Mouse (Mus musculus) embryonic fibroblast, embryonic 13.5 days (primary cell): ENCODE measurements at regions not wholly inside any gene's neighbourhood (a gene's known extent, or its start where the extent isn't known, plus 50 kb on each side); places are given as distances from the start of the nearest gene placed in this dataset.
"Not testable (repeated sequence)": the region's sequence is repeated elsewhere in the genome, so short reads cannot be mapped to it uniquely, and the experiment has no call there.

Source experiments
- H3K27ac ChIP-seq: 2 replicates; pipeline ENCODE4 v1.5.1; 2012; ENCODE audit warnings: low read length, control low read depth, inconsistent platforms; ENCODE audit not compliant: insufficient read depth
- H3K4me1 ChIP-seq: 2 replicates; pipeline ENCODE4 v1.6.1; 2011; ENCODE audit warnings: low read length; ENCODE audit not compliant: control insufficient read depth, insufficient read depth
- H3K4me3 ChIP-seq: 2 replicates; pipeline ENCODE4 v1.5.1; 2011; ENCODE audit warnings: mild to moderate bottlenecking, control low read depth, low read length; ENCODE audit not compliant: insufficient read depth
- CTCF ChIP-seq: IDR thresholded peaks from 2 replicates; pipeline ENCODE4 v1.5.1; 2011; ENCODE audit warnings: mild to moderate bottlenecking, control low read depth, low read length, moderate library complexity, borderline replicate concordance; ENCODE audit not compliant: insufficient read depth
- POLR2A ChIP-seq: IDR thresholded peaks from 2 replicates; pipeline ENCODE4 v1.6.1; 2011; ENCODE audit warnings: low read depth, mild to moderate bottlenecking, control low read depth, low read length, moderate library complexity

GRCm38 (mm10) chr6:81801804-81802203 lies 121.7 kb upstream of the Gcfc2 start:
- Histone ChIP-seq H3K27ac (no peak overlapping the region), H3K4me3 (no peak overlapping the region), H3K4me1 (no peaks in the 10 kb centered on the region)
- TF ChIP-seq CTCF (no peak), POLR2A (no peak)

DNA sequence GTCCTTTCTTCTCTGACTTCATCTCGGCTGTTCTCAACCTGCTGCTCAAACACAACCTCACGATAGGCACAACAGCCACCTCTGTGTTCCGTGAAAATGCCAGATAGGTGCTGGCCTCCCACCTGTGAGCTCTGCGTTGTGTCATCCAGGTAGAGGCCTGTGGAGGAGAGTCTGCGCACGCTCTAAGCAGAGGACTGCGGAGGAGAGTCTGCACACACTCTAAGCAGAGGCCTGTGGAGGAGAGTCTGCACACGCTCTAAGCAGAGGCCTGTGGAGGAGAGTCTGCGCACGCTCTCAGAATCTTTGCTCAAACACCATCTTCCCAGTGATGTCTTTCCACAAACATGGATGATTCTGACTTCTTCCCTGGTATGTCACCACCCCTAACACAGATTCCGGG lies 117.5 kb upstream of the Gcfc2 start:
- no peaks in the 10 kb centered on the region for H3K4me1 ChIP-seq
- TF ChIP-seq CTCF (no peak), POLR2A (no peak)
- no peak overlapping the region for H3K27ac ChIP-seq
- H3K4me3 ChIP-seq: no peak overlapping the region

DNA sequence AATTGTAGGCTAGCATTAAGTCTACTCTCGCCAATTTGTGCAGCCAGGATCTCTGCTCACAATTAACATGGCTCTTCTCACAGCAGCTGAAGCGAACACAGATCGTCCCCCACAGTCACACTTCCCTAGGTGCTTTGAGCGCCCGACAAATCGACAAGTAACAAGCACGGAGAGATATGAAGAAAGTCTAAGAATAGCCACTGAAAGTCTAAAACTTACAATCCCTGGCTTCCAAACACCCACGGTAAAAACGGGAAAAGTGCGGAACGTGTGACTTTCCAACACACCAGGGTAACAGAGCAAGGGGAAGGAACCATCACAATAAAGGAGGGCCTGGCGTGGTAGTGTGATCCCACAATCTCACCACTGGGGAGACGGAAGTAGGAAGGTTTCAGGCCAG lies 114.8 kb upstream of the Gcfc2 start:
- Histone ChIP-seq H3K4me1 (no peaks in the 10 kb centered on the region), H3K4me3 (no peak overlapping the region), H3K27ac (no peak overlapping the region)
- TF ChIP-seq CTCF (no peak), POLR2A (no peak)

DNA sequence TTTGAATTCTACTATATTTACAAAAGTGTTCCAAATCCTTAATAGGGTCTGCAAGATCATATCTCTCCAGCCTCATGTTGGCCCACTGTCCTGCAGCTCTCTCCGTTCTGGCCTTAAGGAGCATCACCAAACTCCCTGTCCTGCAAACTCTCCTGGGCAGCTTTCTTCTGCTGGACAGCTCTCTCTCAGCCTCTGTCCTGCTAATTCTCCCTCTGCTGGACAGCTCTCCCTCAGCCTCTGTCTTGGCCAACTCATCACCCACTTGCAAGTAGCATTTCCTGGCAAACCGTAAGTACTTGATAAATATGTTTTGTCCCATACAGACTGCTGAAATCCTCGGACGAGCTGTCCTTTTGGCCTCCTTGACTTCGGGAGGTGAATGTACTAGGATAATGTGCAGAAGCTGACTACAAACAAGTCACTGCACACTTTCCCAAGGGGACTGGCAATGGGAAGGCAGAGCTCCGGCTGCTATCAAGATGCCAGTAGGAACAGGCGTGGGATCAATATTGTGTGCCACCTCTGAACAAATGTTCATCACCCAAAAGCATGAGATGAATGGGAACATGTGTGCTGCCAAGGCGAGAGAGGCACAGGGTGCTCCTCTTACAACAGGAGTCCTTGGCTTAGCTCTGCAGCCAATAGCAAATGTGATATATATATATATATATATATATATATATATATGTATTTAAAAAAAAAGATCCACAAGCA lies 108.1 kb upstream of the Gcfc2 start:
- TF ChIP-seq CTCF: no peak
- no peak for TF ChIP-seq POLR2A
- no peaks in the 10 kb centered on the region for H3K4me1 ChIP-seq
- no peak overlapping the region for H3K27ac ChIP-seq
- H3K4me3 ChIP-seq: no peak overlapping the region

- no peaks in the 10 kb centered on the region for H3K4me1 ChIP-seq
- H3K4me3 ChIP-seq: no peak overlapping the region
- TF ChIP-seq POLR2A: no peak
- TF ChIP-seq CTCF: no peak
- no peak overlapping the region for H3K27ac ChIP-seq
Observed at GRCm38 (mm10) chr6:81815962-81816338, 107.5 kb upstream of the Gcfc2 start.

DNA sequence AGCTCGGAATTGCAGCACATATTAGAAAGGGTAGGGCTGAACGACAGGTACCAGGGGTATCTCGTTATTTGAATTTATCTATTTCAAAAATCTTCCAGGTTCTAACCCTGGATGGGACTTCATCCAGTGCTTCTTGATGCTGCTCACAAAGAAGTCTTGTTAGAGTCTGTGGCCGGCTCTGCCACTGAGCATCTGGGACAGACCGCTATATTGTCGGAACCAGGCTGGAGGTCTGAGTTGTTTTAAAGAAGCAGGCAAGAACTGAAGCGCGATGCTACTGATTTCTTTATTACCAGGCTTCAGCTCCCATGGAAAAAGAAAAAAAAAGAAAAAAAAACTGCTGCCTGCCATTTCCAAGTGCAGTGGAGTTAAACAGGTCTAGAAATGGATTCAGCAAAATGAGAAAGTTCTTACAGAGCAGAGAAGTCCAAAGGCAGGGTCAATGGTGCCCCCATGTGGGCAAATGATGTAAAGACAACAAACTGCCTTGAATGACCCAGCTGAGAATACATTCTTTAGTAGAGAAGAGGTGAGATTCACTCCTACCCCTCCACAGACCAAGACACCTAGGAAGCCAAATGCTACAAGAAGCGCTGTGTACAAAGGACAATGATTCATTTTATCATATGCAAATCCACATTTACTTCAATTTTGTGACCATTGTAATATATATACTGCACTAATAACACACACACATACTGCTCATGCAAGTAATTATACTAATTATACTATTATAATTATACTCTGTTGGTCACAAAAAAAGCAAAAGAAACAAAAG lies 106.2 kb upstream of the Gcfc2 start:
- Histone ChIP-seq H3K27ac (no peak overlapping the region), H3K4me1 (no peaks in the 10 kb centered on the region), H3K4me3 (no peak overlapping the region)
- TF ChIP-seq CTCF (no peak), POLR2A (no peak)

DNA sequence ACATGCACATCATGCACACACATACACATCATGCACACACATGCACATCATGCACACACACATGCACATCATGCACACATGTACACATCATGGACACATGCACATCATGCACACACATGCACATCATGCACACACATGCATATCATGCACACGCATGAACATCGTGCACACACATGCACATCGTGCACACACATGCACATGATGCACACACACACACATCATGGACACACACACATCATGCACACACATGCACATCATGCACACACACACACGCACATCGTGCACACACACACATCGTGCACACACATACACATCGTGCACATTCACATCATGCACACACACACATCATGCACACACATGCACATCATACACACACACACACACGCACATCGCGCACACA lies 104.9 kb upstream of the Gcfc2 start:
- TF ChIP-seq POLR2A (no peak), CTCF (0 out of 2 replicates have a peak, but pooled peaks have one; percentile 9)
- Histone ChIP-seq H3K27ac (no peak overlapping the region), H3K4me3 (no peak overlapping the region), H3K4me1 (no peaks in the 10 kb centered on the region)

GRCm38 (mm10) chr6:81820078-81820477 lies 103.4 kb upstream of the Gcfc2 start:
- no peak for TF ChIP-seq CTCF
- no peak for TF ChIP-seq POLR2A
- Histone ChIP-seq H3K27ac (no peak overlapping the region), H3K4me1 (no peaks in the 10 kb centered on the region), H3K4me3 (no peak overlapping the region)

DNA sequence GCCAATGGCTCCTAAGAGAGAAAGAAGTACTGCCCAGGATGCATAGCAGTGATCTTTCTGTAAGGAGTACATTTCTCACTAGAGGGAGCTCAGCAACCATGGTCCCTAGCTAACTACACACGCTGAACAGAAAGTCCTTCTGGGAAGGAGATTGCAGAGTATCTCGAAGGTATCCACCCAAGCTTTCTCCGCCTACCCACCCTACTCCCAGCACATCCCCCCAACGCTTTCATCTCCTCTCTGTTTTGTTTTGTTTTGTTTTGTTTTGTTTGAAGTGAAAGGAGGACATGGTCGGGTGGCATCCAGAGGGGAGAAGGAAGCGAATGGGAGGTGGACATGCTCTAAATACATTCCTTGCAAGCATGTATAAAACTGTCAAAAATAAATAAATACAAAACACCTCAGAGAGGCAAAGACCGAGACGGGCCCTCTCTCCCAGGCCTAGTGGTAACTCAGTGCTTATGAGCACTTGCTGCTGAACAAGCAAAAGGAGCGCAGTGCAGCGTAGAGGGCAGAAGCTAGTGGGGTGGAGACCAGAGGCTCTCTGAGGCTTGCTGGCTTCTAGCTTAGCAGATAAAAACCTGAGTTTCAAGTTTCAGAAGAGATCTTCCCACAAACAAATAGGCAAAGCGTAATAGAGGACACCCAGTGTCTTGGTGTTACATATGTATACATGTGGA lies 83.9 kb upstream of the Gcfc2 start:
- Histone ChIP-seq H3K4me1 (no peaks in the 10 kb centered on the region), H3K27ac (no peak overlapping the region), H3K4me3 (no peak overlapping the region)
- no peak for TF ChIP-seq POLR2A
- TF ChIP-seq CTCF: no peak

DNA sequence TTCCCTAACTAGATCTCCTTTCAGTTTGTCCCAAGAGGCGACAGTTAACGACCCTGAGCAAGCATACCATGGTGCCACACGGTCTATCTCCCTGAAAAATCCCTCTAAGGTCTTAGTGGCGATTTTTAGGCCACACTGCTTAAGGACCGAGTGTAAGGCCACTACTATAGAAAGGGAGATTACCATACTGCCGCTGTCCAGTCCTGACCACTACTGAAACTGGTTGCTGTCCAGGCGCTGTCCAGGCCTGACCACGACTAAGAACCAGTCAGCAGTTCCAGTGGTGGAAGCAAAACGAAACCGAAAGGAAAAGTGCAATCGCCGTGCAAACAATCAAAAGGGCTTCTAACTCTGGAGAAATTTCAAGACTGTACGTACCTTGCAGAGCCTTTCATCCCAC lies 55.3 kb upstream of the Gcfc2 start:
- H3K4me3 ChIP-seq, H3K4me1 ChIP-seq, H3K27ac ChIP-seq: not testable (repeated sequence)
